Mouse (Mus musculus) brain, embryonic 14.5 days (tissue): ENCODE data around the gene Usp7.

Source experiments
- CTCF ChIP-seq: fragments of 200-500 bp; IDR thresholded peaks from 2 replicates; pipeline ENCODE4 v1.5.1; 2012; ENCODE audit warnings: inconsistent platforms, mild to moderate bottlenecking, moderate library complexity, borderline replicate concordance; ENCODE audit not compliant: insufficient read depth, insufficient read length; ENCODE audit errors: extremely low read depth
- POLR2A ChIP-seq: fragments of 200-500 bp; IDR thresholded peaks from 2 replicates; pipeline ENCODE4 v1.6.1; 2012; ENCODE audit warnings: mild to moderate bottlenecking, inconsistent platforms, borderline replicate concordance; ENCODE audit not compliant: poor library complexity, insufficient read depth, insufficient read length, severe bottlenecking; ENCODE audit errors: extremely low read depth

DNA sequence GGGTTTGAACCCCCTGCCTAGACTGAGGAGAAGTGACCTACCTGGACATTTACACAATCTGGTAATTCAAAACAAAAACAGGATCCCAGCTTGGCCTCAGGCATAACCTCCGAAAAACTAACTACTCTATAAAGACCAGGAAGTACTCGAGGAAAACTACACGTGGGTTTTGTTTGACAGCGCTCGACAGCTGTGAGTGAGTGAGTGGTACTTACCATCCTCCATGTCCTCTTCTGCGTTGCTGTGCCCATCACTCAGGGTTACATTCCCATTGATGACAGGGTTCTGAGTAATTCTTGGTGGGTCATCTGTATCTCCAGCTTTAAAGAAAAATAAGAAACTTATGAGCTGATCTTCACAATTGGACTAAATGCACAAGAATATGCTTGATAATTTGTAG, 75.8 kb downstream of the Usp7 start:
- no peak for TF ChIP-seq CTCF
- no peak for TF ChIP-seq POLR2A
